Mouse (Mus musculus) T-helper 2 cell (primary cell): ENCODE measurements around the gene Gm3336.

ENCODE experiments used
- in situ Hi-C: fragments of 300-600 bp; cut with MboI, MseI; formaldehyde crosslinking; loops from one replicate; pipeline ENCODE4 v1.15.1; 2025; ENCODE audit warnings: high pct_unique_total_duplicates

Gm3336 gene

GRCm38 (mm10) chr8:70715086-70715485, 3.3 kb upstream of the Gm3336 start:
- in situ Hi-C loops, result loop anchor here (5.0 kb wide), 1 partner anchor 52 kb away; no protein-coding TSS in a partner anchor

GRCm38 (mm10) chr8:70716521-70717400, 1.6 kb upstream of the Gm3336 start:
- in situ Hi-C loops, result loop anchor here (5.0 kb wide), 1 partner anchor 51 kb away; no protein-coding TSS in a partner anchor

DNA sequence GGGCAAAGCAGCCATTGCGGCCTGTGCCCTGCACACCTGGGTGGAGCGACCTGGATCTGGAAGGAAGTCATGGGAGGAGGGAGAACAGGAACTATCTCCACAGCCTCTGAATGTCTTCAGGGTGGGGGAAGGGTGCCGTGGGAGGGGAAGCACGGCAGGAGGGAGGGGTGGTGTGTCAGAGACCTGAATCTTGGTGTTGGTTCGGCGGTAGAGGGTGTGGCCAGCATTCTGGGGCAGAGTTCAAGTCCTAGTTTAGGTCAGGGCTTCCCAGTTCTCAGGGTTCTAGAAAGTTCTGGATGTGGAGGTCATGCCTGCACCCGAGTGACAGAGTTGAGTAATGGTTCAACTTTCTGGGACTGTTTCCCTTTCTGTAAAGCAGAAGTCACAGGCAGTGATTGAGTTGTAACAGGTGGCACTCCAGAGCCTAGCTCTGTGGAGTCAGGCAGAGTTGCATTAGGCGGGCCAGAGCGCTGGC, 1.5 kb downstream of the Gm3336 start:
- in situ Hi-C loops, result loop anchor here (5.0 kb wide), 1 partner anchor 47 kb away; no protein-coding TSS in a partner anchor

GRCm38 (mm10) chr8:70720739-70721138, 2.4 kb downstream of the Gm3336 start:
- in situ Hi-C loops, result no loop called here

GRCm38 (mm10) chr8:70721601-70722000, 3.3 kb downstream of the Gm3336 start:
- in situ Hi-C loops, result no loop called here

DNA sequence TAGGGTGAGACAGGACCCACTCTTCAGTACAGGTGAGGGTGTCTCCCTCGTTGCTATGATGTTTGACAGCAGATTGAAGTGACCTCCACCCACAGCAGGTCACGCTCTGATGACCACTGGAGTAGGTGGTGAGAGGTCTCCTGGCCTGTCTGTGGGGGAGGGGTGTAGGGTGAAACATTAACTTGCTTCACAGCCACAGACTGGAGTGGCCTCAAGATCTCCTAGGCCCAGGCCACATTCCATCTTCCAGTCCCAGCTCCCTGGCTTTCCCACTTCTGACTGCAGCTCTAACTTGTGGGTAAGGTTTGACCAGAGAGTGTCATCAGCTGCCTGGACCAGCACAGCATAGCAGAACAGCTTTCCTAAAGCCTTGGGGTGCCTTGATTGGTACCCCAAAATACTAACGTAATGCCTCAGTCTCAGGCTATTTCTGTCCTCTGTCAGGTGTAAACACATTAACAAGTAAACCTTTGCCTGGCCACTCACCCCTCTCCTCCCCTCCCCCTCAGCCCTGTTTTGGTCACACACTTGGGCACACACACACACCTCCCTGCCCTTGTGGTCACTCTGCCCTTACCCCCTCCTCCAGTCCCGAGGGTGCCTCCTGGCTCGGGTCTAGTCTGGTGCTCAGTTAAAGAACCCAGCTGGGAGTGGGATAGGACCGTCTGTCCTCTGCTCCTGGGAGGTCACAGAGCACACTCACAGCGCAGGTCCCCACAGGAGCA, 5.3 kb downstream of the Gm3336 start, which contains the start of gene Pde4c:
Gene Pde4c (plus strand): TSS at position 235 of the 725 bp plus-strand sequence.
- in situ Hi-C loops, result no loop called here

DNA sequence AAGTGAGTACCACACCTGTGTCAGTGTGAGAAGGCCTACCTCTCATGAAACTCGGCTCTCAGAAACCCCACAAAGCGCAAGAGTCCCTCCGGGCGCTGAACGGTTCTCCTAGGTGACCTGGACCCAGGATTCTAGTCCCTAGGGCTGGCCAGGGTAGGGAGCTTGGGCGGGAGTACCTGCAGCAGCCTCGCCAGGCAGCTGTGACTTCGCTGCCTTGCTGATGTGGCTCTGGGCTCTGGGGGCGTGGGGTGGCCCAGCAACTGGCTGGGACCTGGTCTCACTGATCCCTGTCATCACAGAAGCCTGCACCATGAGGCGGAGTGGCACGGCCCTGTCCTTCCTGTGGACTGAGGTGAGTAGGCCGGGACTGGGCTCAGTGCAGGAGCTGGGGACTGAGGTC, 5.9 kb downstream of the Gm3336 start:
- in situ Hi-C loops, result no loop called here

GRCm38 (mm10) chr8:70725792-70726447, 7.6 kb downstream of the Gm3336 start:
- in situ Hi-C loops, result no loop called here

- in situ Hi-C loops, result no loop called here
These were observed 8.4 kb downstream of the Gm3336 start for GRCm38 (mm10) chr8:70726721-70727120.

- in situ Hi-C loops, result loop anchor here (10.0 kb wide), 1 partner anchor 1315 kb away; the partner anchor contains the start of gene Olfr372
These were observed 11.6 kb downstream of the Gm3336 start for GRCm38 (mm10) chr8:70729808-70730475.

DNA sequence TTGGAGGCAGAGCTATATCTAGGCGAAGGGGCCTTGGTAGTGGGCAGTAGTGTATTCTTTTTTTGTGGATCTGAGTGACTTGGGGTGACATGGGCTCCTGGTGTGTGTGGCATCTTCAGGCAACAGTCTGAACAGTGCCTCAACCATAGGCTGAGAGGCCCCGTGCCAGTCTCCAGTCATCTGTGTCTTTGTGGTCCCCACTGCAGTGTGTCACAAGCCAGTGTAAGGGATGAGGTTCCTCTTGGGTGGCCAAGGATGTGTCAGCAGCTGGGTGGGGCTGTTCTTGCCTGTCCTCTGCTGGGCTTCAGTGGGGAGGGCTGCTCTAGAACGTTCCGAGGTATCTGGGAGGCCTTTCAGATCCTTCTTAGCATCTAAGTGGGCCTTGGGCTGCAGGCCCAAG, 12.6 kb downstream of the Gm3336 start:
- in situ Hi-C loops, result loop anchor here (10.0 kb wide), 1 partner anchor 1314 kb away; the partner anchor contains the start of gene Olfr372

DNA sequence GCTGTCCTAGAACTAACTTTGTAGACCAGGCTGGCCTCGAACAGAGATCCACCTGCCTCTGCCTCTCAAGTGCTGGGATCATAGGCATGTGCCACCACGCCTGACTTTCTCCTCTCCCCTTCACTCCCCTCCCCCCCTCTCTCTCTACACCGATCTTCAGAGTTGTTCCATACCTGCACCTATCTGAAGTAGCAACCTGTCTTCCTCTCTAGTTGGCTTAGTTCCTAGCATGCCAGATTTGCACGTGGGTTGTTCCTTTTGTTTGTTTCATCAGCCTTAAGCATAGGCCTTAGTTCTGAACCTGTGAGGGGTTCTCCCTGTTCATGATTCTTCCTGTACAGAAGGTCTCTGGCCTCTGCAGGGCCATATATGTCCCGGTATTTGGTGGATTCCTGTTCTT, 19.4 kb downstream of the Gm3336 start:
- in situ Hi-C loops, result loop anchor here (10.0 kb wide), 1 partner anchor 1307 kb away; the partner anchor contains the start of gene Olfr372

- in situ Hi-C loops, result loop anchor here (10.0 kb wide), 1 partner anchor 1307 kb away; the partner anchor contains the start of gene Olfr372
These were observed 19.9 kb downstream of the Gm3336 start for GRCm38 (mm10) chr8:70738211-70738610.

DNA sequence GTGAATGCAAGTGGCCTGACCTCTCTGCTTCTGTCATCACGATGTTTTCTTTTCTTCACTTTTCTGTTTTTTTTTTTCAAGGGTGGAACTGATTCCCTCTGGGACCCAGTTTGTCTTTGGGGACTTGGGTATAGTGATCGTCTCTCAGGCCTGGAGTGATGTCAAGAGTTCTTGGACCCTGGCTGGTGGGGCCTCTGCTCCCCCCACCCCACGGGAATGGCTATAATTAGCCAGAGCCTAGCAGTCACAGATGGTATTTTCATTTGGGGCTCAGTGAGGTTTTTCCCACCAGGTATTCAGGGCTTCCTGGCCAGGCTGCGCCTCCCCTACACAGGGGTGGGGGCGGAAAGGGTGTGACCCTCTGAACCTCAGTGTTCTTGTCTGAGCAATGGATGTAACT, 23.3 kb downstream of the Gm3336 start:
- in situ Hi-C loops, result no loop called here

DNA sequence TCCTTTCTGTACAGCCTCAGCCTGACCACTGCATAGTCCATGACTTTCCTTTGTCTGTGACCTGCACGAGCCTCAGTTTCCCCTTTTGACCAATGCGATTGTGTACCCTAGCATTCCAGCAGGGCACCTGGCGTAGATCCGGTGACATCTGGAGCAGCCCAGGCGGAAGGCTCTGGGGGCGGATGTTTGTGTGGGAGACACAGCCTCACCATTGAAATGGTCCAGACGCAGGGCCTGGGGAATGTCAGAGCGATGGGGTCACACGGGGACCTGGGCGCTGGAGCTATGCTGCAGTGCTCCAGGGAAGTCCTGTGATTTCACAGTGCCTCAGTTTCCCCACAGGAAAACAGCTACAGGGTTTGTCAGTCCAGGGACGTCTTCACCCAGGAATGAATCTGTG, 23.8 kb downstream of the Gm3336 start:
- in situ Hi-C loops, result no loop called here

GRCm38 (mm10) chr8:70742981-70743655, 24.8 kb downstream of the Gm3336 start:
- in situ Hi-C loops, result no loop called here

DNA sequence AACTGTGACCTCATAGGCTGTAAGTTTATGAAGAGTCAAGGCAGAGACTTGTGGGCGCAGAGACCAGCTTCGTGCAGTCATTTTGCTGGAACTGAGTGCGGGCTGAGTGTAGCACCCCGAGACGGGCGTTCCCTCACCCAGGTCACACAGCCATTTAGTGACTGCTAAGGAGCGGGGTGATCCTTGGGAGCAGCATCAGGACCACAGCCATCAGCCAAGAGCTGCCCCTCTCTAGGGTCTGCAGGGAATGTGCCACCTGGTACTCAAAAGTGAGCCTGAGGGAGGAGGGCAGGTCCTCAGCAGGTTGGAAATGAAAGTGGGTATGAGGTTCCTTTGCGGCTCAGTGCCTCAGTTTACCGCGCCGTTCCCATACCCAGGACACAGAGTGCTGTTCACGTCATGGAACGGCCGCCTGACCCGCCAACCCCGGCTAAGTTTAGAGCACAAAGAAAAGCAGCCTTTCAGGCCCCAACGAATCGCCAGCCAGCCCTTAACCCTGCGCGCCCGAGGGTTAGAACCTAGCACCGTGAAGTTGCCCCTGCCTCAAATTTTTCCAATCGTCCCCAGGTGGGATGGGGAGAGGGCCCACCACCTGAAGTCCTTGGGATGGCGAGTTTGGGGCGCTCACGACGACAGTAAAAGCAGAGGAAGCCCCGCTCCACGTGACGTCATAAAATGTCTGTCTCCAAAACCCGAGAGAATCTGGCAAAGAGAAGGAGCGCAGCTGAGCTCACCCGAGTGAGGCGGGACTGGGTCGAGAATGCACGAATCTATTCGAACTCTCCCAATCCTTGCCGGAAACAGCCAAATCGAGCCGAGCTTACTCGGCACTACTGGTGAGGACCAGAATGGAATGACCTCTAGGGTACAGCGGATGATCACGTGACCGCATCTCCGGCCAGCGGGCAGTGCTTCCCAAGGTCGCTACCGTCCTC, 25.6 kb downstream of the Gm3336 start:
- in situ Hi-C loops, result no loop called here

DNA sequence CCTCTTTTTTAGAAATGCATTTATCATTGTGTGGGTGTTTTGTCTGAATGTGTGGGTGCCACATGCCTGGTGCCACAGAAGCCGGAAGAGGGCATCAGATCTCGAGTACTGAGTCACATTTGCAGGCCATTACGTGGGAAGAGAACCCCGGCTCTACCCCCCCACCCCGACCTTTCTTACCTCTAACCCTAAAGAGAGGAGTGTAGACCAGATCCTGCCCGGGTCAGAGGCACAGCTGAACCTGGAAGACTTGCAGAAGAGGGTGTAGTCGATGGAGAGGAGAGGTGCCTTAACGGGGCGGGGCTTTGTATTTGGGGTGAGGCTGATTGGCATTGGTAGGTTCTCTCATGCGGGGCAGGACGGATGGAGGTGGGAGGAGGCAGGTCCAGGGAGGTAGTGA, 26.5 kb downstream of the Gm3336 start:
- in situ Hi-C loops, result loop anchor here (5.0 kb wide), 1 partner anchor 33 kb away; no protein-coding TSS in a partner anchor

GRCm38 (mm10) chr8:70745691-70746220, 27.4 kb downstream of the Gm3336 start:
- in situ Hi-C loops, result loop anchor here (5.0 kb wide), 1 partner anchor 33 kb away; no protein-coding TSS in a partner anchor
